Mouse (Mus musculus): Measurements from ENCODE around the gene Nkx1-1.

Gene Nkx1-1

DNA sequence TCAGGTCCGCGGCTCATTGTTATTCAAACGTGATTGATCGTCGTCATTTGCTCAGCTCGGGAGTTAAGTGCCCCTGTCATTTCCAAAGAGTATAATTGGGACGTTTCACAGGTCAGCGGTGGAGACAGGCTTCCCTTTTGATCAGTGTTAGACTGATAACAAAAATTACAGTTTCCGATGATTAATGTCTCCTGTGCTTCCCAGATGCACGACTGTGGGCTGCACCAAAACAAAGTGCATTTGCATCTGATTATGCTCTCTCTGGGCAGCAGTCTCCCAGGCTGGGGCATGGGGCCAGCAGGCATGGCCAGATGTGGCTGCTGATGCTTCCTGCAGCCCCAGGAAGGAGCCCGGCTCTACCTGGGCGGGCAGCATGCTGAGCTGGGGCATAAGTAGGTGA is 33.0 kb downstream of the Nkx1-1 start:
- no peak for DNase-seq

DNA sequence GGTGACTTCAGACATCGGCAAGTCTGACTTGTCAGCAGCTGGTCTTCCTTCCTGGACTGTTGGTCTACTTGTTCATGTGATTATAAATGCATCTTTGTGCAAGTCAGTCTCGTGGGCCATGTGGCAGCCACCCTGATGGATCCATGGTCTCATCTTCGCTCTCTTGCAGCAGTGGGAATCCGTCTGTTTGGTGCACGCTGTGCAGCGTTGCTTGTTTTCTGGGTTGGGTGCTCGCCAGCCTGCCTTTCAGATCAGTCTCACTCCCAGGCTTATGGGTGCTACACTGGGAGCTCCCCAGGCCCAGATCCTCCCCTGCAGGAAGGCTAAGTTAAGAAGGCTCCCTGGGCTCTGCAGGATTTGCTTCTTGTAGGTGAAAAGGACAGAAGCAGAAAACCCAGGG is 36.9 kb downstream of the Nkx1-1 start:
- DNase-seq, result no peak

DNA sequence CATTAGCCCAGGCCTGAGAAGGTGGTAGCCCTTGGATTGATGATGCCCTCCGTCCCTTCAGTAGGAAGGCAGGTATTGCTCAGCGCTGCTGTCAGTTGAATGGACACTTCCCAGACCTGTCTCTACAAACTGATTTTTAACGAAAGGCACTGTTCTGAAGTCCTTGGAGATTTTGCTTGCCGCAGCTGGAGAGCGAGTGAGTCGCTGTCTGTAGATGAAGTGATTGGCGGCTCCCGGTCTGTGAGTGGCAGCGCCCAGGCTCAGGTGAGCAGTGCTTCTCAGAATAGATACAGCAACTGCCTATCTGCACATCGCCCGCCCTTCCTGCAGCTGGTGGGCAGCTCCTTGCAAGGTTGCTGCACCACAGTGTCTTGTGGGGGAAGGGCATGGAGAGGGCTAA is 38.1 kb downstream of the Nkx1-1 start:
- DNase-seq, result no peak

DNA sequence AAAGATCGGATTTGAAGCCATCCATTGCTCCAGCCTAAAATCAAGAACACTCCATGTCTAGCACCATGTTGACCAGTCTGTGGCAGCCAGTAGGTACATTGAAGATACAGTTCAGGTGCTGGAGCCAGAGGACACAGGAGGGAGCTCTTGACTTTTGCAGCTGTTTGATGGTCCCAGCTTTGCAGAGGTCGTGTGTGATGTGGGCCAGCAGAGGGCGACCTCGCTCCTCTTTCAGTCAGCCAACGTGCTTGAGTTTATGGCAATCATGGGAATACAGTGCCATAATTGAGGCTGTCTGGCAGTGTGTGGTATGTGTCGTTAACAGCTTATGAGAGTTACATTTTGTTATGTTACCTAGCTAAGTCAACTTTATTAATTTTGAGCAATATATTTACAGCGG is 40.0 kb downstream of the Nkx1-1 start:
- DNase-seq, result peak; percentile 59

DNA sequence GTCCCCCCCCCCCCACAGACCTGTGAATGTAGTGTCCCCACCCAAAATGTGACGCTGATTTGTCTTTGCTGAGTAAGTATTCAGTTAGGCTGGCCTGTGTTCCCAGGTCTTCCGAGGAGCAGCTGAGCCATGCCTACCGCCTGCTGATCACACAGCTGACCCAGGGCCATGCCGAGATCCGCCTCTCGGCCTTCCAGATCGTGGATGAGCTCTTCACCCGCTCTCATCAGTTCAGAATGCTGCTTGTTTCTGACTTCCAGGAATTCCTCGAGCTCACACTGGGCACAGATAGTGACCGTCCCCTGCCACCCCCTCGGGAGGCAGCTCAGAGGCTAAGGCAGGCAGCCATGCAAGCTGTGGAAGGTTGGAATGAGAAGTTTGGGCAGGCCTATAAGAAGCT is 46.2 kb downstream of the Nkx1-1 start:
- DNase-seq, result peak; percentile 20
